Mouse (Mus musculus) brain, embryonic 14.5 days (tissue): ENCODE data around the gene Iqcb1.

Source experiments
- CTCF ChIP-seq: fragments of 200-500 bp; IDR thresholded peaks from 2 replicates; pipeline ENCODE4 v1.5.1; 2012; ENCODE audit warnings: inconsistent platforms, mild to moderate bottlenecking, moderate library complexity, borderline replicate concordance; ENCODE audit not compliant: insufficient read depth, insufficient read length; ENCODE audit errors: extremely low read depth
- POLR2A ChIP-seq: fragments of 200-500 bp; IDR thresholded peaks from 2 replicates; pipeline ENCODE4 v1.6.1; 2012; ENCODE audit warnings: mild to moderate bottlenecking, inconsistent platforms, borderline replicate concordance; ENCODE audit not compliant: poor library complexity, insufficient read depth, insufficient read length, severe bottlenecking; ENCODE audit errors: extremely low read depth

DNA sequence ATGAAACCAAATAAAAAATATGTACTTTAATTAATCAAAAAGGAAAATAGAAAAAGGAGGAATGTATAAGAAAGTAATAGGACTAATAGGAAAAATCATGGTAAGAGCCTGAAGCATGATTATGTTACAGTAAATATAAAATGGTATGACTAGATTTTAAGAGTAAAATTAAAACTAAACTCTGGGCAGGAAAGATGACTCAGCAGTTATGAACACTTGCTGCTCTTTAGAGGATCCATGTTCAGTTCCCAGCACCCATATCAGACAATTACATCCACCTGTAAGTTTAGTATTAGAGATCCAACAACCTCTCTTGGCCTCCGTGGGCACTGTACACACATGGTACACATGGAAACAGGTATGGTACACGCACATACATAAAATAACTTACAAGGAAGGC lies 41.3 kb downstream of the Iqcb1 start:
- no peak for TF ChIP-seq CTCF
- no peak for TF ChIP-seq POLR2A
